Mouse (Mus musculus) left cerebral cortex, postnatal 36 days (tissue): ENCODE data around the gene Nos1. TPM values are rescaled to one million over a fixed set of nuclear protein-coding genes. Genes with fewer than 3 reads are reported as not detected.

Source experiments
- DNase-seq, 2 experiments: peaks; one replicate each; pipeline ENCODE4 v3.0.0; 2021 to 2022; ENCODE audit warnings: low spot score in 2 of 2, mixed read lengths in 1 of 2
- intact Hi-C: fragments of 180-260 bp; cut with DNase I; formaldehyde crosslinking; loops from one replicate; pipeline ENCODE4 v1.15.1; 2025
- total RNA-seq, 2 experiments: library from RNA; stranded (reverse); gene quantifications; 2 replicates each; pipeline ENCODE4 v1.2.3; 2021

Nos1 gene
- total RNA-seq, 2 experiments from 2014 or later: 26.0 to 31.0 TPM

DNA sequence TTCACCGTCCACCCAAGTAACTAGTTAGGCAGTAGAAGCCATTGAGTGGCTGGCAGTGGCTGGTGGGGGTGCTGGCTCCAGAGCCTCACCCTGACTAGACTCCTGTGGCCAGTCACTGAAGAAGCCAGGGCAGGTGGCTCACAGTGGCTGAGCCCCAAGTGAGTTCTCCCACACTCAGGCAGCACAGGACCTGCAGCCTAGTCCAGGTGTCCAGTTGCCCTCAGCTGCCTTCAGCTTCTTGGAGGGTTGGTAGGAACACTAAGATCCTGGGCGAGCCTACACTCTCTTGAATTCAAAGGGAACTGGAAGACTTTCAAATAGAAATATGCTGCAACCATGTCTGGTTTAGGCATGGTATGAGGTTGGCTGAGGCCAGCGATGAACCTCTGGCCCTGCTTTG, 207.1 kb downstream of the Nos1 start:
- intact Hi-C loops: no loop called here
- DNase-seq: no peak

DNA sequence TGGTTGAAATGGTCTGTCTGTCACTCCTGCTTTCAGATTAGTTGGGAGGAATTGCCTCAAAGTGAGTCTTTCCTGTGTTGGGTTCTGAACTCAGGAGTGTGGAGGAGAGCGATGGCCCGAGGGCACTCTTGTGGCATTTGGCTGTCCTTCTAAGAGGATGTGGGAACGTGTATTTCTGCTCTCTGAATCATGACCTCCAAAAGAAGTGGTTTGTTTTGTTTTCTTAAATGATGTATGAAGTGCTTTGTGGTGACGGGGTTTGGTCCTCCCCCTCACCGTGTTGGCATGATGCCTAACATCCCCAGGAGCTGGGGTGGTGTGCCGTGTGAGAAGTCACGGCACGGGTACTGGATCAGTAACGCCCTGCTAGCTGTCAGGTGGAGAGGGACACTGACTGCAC, 207.5 kb downstream of the Nos1 start:
- no peak for DNase-seq
- intact Hi-C loops: no loop called here

DNA sequence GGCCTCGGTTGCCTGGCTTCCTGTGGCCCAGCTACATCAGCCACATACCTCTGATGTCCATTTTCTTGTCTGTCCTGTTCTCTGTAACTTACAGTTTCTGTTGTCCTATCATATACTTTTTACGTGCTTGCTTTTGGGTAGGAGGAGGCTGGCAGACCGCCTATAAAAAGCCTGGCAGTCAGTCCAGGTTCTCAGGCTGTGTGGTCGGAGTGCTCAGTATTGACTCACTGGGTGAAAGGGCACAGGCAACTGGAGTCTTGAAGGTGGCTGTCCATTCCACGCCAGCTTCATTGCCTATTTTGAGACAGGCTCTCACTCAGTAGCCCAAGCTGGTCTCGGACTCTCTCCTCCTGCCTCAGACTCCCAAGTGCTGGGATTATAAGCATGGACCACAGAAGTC, 208.9 kb downstream of the Nos1 start:
- intact Hi-C loops: no loop called here
- DNase-seq: no peak

DNA sequence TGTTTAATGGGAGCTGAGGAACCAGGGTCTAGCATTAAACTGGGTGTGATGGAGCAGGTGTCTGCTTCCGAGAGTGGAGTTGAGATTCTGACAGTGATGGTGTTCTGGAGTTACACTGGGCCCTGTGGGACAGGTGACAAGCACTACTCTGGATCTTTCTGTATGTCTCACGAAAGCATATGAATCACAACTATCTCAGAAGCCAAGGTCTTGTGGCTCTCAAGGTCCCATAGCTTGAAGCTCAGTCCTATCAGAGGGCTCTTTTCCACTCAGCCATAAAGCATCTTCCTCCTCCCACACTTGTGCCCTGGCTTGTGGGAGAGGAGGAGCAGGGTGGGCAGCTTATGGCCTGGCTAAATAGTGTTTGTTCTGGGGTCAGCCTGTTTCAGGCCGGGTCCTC, 210.1 kb downstream of the Nos1 start:
- no peak for DNase-seq
- intact Hi-C loops: no loop called here

DNA sequence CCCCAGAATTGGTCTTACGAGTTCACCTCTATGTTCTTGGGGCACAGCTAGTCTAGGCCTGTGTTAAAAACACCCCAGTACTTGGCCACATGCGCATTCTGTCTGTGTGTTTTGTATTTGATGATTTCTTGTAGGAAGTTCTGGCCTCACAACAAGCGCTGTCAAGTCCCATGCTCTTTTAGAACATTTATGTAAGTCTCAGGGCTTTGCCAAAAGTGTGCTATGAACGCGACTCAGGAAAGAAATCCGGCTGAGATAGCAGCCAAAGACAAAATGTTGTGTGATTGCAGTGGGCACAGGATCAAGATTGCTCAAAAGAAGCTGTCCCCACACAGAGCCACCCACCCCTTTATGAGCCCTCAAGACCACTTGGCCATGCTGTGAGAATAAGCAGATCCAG, 212.7 kb downstream of the Nos1 start:
- peak in 1 of 2 experiments; percentile 59 for DNase-seq
- intact Hi-C loops: no loop called here

DNA sequence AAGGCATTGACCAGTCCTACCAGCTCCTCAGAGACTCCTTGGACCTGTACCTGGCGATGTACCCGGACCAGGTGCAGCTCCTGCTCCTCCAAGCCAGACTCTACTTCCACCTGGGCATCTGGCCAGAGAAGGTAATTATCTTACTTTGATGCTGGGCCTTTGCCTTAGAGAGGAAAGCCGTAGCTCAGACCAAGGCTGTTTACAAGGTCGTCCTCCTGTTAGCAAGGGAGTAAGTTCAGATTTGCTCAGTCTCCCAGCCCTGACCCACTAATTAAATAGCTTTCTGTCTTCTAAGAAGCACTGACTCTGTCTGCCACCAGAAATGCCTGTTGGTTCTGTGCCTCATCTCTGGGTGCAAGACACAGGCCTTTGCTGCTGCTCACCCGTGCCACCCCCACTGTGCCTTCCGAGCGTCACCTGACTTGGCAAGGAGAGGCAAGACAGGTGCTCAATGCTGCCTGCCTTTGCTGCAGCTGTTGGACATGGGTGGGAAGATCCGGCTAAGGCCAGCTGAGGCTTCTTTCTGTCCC, 214.6 kb downstream of the Nos1 start:
- DNase-seq: no peak
- intact Hi-C loops: no loop called here

DNA sequence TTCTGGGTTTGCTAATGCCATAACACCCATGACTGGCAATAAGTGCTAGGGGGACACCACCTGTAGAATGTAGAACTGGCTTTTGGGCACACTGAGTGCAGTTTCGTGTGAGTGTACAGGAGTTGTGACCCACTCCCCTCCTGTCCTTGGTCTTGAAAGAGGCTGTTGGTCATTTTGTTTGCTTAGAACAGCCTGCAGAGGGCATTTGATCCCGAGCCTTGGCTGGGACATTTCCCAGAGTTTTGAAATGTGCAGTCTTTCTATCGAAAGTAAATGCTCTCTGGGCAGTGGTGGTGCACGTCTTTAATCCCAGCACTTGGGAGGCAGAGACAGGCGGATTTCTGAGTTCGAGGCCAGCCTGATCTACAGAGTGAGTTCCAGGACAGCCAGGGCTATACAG, 215.1 kb downstream of the Nos1 start:
- intact Hi-C loops: no loop called here
- DNase-seq: no peak

DNA sequence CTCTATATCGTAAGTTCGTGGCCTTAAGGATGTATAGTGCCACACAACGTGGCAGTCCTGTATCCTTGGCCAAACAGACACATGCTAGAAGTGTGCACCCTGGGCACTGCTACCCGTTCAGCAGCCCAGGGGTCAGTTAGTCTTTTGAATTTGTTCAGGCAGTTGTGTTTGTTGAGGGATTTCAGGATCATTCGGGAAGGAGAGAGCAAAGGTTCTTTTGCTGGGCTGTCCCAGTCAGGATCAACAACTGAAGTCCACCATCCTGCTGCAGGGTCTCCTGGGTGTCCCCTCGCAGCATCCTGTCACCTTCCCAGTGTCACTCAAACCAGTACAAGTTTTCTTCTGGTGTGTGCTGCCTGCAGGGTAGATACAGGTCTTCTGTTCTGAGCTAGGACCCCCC, 215.7 kb downstream of the Nos1 start:
- intact Hi-C loops: no loop called here
- DNase-seq: no peak

DNA sequence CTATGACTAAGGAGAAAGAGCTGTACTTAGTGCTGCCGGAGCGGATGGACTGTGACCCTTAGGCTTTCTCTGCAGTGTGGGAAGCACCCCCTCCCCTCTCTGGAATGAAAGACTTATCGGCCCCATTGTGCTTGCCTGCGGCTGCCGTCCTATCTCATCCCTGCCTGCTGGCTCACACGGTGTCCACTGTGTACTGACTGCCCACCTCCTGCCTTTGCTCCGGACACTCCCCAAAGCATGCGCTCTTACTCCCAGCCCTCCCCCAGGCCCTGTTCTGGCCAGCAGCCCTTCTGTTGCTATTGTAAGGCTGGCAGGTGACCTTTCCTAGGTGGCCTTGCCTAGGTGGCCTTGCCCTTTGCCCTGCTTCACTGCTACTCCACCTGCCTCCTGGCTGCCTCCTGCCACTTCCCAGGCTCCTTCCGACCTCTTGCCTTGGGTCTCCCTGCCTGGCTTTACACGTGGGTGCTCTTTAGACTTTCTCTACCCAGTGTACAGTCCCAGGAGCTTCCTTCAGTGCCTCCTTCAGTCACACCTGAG, 216.7 kb downstream of the Nos1 start:
- intact Hi-C loops: no loop called here
- DNase-seq: no peak

DNA sequence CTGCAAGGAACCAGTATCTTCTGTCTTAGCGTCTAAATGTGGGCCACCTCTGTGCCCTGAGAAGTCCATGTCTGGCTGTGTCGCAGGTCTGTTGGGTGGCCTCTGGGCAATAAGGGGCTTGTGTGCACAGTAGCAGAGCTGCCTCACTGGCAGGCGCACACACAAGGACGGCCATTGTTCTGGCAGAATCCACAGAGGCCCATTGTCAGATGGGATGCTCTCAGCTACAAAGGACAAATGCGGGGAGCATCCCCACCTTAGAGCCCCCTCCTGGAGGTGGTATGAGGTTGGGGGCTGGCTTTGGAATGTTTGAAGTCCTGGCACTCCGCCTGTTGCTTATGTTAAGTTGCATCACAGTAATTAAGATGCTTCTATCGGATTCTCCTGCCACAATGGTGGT, 218.2 kb downstream of the Nos1 start:
- DNase-seq: no peak
- intact Hi-C loops: no loop called here

DNA sequence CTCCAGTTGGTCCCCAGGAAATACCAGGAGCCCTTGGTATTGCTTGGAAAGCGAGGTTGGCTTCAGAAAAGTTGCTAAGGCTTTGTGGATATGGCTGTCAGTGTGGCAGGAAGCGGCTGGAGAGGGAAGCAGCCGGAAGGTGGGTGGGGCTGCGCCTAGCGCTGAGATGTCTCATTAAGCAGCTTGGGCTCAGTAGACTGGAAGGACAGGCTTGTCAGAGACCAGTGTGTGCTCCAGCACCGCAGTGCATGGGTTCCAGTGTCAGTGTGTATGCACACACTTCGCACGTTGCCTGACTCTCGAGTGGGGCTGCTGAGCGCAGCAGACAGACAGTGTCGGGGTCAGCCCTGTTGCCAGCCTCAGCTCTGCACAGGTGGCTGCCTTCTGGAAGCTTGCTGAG, 218.8 kb downstream of the Nos1 start:
- intact Hi-C loops: no loop called here
- peak in 1 of 2 experiments; percentile 57 for DNase-seq

DNA sequence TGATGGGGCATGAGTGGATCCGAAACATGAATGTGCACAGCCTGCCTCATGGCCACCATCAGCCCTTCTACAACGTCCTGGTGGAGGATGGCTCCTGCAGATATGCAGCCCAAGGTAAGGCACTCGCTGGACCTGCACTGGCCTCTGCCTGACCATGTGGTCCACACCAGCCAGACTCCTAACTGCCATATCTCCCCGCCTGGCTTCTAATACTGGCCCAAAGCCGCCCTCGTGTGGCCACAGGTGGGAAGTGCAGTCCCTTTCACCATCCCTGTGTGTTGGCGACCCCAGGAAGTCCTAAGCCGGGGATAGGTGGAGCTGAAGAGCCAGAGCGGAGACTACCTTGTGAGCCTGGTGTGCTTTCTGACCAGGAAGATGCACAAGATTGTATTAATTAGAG, 221.2 kb downstream of the Nos1 start:
- intact Hi-C loops: no loop called here
- DNase-seq: peak; percentile 52 to 64

DNA sequence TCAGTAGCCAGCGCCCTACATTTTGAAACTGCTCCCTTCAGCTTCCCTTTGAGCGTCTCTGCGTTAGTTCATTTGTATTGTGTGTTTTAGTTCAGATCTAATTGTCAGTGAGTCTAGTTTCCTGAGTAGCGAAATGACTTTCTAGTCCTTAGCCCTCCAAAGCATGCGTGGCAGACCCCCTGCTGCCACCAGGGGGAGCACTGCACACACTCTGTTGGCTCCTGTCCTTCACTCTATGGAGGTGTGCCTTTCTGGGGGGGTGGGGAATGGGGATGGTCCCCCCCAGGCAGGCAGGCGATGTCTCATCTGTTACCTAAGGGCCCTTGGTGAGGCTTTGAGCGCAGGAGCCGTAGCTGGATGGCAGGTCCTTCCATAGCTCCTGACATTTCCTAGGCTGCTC, 223.8 kb downstream of the Nos1 start:
- intact Hi-C loops: loop anchor here (2.0 kb wide), 1 partner anchor 64 kb away; no protein-coding TSS in a partner anchor
- DNase-seq: peak; percentile 57 to 65

DNA sequence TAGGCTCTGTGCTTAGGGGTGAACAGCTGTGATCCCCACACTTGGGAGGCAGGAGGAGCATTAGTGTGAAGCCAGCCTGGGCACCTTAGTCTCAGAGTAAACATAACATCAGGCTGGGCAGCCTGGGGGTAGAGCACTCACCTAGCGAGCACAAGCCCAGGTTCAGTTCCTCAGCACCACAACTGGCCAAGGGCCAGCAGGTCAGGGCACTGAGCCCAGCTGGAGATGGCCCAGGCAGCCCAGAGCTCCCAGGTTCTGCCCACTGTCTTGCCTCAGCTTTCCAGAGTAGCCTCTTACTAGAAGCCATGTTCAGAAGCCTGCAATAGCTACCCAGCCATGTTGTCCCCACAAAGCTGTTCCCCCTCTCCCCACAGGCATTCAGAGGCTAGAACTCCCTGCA, 224.9 kb downstream of the Nos1 start:
- intact Hi-C loops: loop anchor here (2.0 kb wide), 1 partner anchor 63 kb away; no protein-coding TSS in a partner anchor
- DNase-seq: no peak

DNA sequence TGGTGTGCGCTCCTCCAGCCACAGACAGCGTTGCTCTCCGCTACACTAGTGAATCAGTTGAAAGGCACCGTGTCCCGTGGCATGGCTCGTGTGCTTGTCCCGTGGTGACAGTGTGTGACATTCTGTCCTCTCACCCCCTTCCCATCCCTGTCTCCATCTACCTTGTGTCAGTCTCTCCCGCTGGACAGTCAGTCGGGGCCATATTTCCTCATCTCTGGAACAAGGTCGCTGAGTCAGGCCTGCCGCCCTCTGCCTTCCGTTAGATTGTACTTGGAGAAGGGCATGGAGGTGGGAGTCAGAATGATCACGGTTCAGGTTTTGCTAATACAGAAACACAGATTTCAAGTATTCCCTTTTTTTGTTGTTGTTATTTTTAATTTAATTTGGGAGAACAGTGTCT, 227.5 kb downstream of the Nos1 start:
- no peak for DNase-seq
- intact Hi-C loops: no loop called here

Other genes starting within 250 kb of the Nos1 start
- 100 to 1,000 TPM; 110 to 111 TPM for gene Fbxo21, start 195.7 kb downstream of the Nos1 start, total RNA-seq
- 10 to 100 TPM; 83.4 to 97.3 TPM for gene Tesc, start 246.7 kb downstream of the Nos1 start, total RNA-seq